Mouse (Mus musculus) cerebellum, postnatal 14 days (tissue): ENCODE measurements around the gene Rnf145.

Source experiments
- DNase-seq, 2 experiments: peaks; one replicate each; pipeline ENCODE4 v3.0.0; 2021; ENCODE audit warnings: mixed read lengths in 2 of 2

Gene Rnf145

DNA sequence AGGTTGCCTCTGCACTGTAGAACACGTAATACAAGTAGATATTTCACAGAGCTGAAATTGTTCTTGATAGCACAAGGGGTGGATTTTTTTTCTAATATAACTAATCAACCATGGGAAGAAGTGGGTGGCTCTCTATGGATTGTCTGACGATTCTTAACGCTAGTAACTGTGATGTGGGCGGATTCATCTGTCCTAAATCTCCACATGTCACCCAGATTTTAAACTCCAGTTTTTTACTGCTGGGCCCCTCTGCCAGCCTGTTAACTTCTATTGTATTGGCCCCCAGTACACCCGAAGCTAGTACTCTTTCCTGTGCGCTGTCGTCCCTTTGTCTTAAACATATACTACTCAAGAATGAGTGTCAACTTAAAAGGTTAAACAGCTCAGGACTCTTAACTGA is 8.4 kb upstream of the Rnf145 start:
- no peak for DNase-seq

DNA sequence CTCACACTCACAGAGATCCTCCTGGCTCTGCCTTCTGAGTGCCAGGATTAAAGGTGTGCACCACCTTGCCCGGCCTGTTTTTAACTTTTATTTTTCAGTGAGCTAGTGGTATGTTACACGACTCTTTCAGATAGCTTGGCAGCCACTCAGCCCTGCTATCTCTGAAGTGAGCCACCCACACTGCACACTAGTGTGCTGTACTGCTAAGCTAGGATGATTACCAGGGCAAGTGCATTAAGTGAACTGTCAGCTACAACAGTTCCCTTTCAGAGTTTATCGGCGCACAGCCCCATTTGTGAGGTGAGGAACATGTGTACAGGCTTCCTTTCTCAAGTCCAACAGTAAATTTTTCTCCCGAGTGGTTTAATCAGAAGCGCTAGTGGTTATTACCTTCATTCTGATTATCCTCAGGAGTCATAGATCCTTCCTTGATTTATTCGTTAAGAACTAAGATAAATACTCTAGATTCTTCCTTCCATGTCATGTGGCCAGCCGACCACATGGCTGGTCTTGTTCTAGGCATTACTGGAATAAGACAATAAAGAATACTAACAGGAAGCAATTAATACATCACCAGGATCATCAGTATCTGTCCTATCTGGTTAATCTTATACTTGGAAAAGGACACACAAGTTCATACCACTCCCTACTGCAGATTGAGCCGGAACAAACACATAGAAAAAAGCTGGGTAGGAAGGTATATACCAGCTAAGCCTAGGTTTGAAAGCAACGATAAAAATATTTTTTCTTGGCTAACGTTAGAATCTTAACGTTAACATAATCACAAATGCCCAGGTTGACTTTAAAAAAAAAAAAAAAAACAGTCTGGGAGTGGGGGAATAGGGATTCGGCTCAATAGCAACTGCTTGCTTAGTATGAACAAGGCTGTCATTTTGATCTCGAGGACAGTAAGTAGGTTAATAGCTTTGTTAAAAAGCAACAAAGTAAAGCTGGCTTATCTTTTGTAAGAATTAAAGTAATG is 6.4 kb upstream of the Rnf145 start:
- DNase-seq = no peak

DNA sequence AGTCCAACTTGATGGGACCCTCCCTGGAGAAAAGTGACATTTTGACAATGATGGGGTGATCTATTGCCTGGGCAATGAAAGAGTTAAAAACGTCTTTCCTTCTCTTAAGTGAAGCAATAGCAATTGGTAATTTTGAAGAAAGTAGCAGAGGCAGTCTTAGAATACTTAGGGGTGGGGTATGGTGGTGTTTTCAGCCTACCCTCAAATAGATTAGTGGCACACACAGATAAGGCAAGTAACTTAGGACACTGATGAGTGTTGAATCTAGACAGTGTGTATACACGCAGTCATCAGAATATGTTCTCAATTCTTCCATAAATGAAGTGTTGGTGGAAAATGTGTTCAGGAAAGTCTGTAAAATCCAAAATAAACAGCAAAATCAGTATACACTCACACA is 5.7 kb upstream of the Rnf145 start:
- no peak for DNase-seq

DNA sequence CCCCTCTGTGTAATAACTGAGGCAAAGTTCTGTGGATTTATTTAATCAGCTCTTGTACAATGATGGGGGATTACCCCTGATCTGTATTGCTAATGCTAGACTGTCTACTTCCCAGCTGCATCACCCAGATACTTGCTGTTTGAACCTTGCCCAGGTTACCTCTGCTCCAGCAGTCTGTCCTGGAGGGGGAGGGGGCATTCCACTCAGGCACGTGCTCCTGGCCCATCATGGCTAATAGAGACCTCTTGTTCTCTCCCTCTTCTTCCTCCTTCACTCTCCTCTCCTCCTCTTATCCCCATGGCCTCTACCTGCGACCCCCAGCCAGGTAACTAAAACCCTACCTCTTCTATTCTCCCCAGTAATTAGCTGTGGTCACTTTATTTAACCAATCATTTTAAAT is 4.1 kb upstream of the Rnf145 start:
- no peak for DNase-seq

DNA sequence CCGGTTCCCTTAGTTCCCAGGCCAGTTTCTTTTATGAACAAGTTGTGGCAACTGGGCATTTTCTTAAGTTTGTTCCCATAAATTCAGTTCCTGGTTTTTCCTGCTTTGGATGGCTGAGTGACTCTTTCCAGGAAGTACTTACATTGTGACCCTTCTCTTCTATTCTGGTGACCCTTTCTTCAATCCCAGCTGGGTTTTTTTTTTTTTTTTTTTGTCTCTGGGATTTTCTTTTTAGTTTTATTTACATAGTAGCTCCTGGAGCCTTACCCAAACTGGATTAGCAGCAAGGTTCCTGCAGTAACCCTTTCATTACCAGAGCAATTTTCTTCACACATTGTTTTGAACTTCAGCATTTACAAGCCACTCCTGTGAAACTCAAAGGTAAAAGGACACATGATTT is 2.4 kb upstream of the Rnf145 start:
- no peak for DNase-seq

DNA sequence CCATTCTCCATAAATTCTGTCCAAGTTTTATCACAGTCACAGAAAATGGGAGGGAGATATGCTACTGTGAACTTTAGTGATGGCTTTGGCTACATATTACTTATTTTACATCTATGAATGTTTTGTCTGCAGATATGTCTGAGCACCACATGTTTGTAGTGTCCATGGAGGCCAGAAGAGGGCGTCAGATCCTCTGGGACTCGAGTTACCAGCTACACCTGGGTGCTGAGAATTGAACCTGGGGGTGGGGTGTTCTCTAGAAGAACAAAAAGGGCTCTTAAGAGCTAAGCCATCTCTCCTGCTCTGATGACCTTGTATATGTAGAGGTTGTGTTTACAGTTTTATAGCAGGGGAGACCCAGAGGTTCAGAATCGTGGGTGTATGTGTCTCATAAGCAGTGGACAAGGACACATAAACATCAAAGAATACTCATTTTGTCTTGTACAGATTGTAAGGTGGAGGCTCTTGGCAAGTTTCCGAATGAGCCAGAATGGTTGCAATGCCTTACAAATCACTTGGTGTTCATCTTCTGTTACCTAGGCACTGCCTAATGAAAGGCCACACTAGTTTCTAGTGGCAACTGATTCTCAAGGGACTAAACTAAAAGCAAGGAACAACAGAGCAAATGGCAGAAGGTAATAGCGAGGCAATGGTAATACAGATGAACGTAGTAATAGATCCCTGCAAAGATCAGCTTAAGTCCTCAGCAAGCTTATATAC is 1.0 kb upstream of the Rnf145 start:
- peak in 1 of 2 experiments; percentile 24 for DNase-seq

DNA sequence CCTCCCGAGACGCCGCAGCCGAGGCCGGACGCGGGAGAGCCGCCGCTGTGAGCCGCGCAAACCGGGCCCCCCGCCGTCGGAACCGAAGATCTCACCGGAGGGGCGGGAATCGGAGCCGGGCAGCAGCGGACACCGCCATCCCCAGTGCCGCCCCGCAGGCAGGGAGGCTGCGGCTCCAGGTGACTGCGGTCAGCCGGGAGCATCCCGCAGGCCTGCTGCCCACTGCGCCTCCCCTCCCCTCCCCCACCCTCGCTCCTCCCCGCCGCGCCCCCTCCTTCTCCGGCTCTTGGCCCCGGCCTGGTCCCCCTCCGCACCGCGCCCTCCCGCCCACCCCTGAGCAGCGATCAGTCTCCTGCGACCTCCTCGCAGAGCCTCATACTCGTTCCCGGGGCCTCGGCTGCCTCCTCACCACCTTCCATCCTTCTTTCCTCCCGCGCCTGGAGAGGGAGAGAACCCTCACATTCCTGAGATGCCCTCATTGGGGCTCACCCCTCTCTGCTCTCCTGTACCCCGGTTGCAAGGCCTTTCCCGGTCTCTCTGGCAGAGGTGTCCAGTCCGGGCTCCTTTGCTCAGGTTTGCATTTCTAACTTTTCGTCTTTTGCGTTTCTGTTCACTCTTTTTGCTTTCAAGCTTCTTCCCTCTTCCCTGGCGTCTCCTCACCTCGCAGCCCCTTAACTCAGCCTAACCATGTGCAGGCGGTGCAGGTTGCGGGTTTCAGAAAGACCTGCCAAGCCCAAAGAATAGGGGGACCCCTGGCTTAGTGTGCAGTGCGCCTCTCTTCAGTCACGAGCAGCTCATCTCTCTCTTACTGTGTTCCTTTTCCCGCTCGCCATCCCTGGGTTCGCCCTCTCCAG is 559 bp downstream of the Rnf145 start:
- DNase-seq = no peak

DNA sequence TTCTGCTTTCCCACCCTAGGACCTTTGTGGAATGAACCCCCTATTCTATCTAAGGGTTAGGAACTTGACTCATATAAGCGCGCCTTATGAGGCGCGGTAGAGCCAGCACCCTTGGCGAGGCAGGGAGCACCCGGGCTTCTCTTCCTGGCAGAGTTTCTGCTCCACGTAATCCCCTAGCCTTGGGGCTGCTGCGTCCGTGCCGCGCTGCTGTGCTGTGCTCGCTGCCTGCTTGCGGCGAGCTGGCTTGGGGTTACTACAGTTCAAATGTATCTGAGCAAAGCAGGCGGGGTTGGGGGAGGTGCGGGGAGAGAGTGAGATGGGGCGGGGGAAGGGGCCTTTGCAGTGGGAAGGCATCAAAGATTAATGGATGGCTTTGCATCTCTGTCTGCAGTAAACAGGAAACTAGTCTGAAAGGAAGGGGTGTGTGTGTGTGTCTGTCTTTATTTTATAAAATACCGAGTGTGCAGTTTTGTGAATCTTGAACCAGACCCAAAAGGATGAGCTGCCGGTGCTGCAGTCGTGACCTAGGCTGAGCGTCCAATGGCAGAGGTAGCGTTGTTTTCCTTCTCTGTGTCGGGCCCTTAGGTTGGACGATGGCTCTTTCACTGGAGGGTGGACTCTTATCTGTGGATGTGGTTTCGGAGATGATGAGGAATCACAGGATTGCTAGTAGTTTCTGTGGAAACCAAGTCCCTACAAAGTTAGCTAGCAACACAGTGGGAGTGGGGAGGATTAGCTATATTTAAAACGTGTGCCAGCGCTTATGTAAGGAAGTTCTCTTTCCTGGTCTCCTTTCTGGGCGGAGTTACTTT is 1.4 kb downstream of the Rnf145 start:
- DNase-seq = peak; percentile 82 to 84

DNA sequence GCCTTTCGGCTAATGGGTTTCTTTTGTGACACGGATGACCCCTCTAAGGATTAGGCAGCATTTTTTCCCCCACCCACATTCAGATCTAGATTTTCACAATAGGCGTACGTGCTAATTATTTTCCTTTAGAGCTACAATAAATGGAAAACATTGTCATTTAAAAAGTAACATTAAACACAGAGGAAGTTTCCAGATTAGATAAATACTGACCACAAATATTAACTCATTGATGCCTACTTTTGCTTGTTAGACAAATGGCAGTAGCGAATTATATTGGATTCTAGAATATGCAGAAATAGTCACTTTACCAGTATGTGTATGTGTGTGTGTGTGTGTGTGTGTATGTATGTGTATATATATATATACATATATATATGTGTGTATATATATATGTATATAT is 3.8 kb downstream of the Rnf145 start:
- DNase-seq = no peak

DNA sequence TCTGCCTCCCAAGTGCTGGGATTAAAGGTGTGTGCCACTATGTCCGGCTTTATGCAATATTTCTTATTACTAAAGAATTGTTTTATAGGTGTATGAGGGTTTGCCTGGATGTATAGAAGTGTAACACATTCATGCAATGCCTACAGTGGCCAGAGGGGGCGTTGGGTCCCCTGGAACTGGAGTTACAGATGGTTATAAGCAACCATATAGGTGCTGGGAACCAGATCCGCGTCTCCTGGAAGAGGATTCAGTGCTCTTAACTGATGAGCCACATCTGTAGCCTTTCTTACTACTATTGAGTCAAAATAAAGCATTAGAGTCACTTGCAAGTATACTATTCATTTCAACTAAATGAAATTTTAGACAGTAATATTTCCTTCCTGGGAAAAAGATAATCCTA is 7.0 kb downstream of the Rnf145 start:
- peak in 1 of 2 experiments; percentile 32 for DNase-seq

DNA sequence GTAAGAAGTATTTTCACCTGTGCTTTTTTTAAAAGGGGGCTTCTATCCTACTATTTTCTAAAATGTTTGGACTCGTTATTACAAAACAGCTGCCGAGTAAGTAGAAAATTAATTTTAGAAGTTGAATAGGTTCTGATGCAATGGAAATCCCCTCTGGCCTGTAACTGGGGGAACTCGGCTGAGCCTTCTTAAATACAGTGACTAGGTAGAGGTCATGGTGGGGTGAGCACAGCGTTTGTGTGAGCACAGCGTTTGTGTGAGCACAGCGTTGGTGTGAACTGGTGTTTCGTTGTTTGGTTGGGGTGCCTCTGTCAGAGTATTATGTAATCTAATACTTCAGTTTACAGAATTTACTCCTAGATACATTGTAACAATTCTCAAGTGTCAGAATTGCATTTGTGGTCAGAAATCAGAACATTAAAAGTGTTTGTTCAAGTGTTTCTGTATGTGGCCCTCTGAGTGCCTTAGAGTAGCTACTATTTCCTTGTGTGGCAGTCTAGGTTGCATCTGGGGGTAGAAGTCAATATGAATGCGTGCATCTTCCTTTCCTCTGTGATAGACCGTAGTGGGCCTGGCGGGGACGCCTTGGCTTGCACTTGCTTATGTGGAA is 8.0 kb downstream of the Rnf145 start:
- DNase-seq = no peak

DNA sequence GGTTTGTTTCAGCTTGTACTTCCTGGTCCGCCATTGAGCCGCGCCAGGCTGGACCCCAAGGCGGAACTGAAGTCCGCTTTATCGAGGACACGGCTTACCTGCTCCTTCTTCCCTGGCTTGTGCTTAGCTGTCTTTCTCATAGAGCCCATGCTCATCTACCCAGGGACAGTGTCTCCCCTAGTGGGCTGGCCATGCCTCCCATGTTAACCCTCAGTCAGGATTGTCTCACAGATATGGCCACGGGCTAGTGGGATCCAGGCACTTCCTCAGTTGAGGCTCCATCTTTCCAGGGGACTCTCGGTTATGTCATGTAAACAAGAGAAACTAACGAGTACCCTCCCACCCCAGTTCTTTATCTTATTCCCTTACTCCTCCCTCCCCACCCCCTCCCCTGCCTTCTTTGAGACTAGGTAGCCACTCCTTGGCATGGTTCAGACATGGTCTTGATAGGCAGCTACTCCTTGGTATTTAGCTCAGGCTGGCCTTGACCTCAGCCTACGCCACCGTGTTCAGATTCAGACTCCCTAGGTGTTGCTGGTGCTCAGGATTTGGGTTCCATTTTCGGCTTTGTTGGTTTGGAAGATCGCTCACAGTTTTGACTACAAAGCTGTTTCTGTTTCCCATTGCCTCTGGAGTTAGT is 9.9 kb downstream of the Rnf145 start:
- DNase-seq = no peak

DNA sequence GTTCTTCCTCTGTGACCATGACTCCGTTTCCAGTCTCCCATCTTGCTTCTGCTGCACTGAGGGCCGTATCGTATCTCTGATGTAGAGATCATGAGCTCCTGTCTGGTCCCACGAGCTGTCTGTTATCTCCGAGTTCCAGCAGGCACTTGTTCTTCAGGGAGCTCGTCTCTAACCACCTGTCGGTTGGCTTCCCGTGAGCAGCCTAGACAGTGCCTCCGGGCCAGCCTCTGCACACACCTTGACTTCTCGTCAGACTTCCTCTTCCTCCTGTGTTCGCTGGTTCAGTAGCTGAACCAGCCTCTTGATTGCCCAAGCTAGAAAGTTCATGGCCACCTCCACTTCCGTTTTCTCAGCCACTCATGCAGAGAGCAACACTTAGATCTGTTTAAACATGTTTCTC is 10.4 kb downstream of the Rnf145 start:
- DNase-seq = no peak

DNA sequence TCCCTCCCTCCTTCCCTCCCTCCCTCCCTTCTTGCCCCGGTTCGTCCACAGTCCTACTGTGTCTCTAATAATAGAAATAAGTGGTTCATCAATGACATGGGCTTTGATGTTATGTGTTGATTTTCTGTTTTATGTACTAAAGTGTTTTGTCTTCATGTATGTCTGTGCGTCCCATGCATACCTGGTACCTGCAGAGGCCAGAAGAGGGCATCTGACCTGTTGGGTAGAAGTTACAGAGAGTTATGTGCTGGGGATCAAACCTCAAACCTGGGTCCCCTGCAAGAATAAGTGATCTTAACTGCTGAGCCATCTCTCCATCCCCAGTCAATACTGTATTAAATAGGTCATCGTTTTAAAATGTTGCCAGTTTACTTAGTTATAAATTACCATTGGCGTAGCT is 11.0 kb downstream of the Rnf145 start:
- DNase-seq = no peak

DNA sequence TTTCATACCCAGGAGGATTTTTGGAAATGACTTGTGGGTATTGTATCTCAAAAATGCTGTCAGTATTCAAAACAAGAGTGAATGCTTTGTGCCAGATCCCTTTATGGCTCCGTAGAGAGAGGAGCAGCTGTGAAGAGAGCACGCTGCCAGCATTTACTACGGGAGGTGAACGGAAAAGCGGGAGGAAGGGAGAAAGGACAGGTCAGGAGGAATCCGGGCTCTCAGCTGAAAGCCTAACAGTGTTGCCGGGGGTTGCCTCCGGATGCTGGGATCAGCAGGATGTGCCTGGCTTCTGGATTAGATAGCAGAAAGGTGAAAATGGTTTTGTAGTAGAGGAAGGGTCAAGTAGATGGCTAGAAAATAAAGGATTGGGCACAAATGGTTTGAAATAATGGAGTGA is 11.6 kb downstream of the Rnf145 start:
- DNase-seq = peak; percentile 50 to 69

DNA sequence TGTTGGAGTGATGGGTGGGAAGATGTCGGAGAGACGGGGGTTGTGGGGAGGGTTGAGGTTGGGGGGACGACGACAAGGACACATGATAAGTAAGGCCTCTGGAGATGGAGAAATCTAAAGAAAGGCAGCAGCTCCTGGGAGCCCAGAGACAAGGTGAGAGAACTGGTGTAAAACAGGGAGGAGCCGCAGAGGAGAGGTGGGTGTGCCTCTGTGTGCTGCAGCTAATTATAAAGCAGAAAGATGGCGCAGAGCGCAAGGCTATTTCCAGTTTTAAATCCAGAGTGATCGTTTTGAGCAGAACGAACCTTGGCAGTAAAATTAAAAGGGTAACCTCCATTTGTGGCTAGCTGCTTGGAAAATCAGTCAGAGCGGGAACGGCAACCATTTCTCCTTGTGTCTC is 12.1 kb downstream of the Rnf145 start:
- DNase-seq = no peak

DNA sequence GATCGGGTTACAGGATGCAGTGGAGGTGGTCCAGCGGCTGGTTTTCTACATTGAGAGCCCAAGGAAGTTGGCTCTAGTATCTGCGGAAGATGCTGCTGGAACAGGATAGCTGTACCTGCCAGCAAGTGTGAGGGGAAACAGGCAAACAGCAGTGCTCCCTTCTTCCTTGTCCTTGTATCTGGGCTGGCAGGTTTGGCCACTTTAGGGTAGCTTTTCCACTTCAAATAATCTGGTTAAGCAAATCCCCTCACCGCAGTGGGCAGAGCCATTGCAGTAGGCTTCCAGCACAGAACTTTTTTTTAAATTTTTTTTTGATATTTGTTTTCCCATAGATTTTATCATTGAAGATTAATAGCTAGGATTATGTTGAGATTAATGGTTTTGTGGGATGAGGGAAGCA is 12.9 kb downstream of the Rnf145 start:
- no peak for DNase-seq

DNA sequence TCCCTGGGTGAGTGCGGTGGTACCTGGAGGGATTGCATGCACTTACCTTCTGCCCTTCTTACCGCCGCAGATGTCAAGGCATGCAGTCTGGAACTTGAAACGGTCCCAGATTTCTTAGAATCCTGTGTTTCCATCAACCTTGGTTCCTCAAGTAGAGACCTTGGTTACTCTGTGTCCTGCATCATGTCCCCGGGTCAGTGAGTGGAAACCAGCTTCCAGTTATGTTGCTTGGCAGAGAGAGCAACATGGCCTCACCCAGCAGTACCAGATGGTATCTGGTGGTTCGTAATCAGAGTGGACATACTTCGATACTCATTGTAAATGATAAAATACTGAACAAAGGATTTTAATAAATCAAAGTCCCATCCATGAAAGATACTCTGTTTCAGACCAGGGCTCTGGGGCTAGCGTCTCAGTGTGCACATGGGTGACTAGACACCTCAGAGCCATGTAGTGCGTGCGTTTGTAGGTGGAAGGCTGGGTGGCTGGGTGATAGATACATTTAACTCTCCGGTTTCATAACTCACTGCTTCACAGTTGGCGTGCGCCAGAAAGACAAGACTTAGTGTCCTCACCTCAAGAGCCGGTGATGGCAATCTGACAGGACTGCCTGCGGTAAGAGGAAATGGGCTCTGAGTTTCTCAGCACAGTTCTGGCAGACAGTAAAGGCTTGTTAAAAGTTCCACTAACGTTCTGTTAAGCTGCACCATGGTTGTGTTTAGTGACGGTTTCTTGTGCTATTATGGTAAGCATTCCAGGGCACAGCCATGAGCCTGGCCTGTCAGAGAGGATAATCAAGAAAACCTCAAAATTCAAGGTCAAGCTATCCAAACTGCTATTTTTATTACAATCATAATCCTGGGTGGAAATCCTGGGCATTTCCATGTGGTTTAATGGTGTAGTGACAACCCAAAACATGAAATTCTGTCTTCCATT is 14.3 kb downstream of the Rnf145 start:
- DNase-seq = peak; percentile 73 to 80

DNA sequence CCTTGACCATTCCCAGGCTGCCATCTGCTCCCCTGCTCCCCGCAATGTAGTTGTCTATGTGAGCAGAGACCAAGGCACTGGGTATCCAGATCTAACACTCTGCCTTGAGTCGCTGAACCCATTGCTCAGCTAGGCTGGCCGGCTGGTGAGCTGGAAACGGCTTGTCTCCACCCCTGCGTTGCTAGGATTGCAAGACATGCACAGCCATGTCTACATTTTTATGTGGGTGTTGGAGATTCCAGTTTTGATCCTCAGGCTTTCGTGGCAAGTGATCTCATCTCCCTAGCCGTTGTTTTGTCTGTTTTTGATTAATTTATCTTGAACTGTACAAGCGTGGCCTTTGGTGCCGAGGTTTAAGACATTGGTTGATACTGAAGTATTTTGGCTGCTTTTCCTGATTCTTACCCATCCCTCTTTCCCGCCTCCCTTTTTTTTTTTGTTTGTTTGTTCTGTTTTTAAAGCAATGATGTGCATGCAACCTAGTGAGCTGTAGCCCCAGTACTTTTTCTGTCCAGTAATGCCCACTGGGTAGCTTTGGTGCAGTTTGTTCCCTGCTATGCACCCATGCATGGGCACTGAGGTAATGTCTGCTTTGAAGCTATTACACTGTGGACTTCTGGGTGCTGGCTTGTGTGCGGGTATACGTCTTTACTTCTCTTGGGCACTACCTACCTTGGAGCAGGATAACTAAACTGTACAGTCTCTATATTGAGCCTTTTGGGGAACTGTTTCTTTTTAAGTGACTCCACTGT is 16.4 kb downstream of the Rnf145 start:
- no peak for DNase-seq
